ENCODE assay signal across 9 mouse cellular contexts in the genomic region with DNA sequence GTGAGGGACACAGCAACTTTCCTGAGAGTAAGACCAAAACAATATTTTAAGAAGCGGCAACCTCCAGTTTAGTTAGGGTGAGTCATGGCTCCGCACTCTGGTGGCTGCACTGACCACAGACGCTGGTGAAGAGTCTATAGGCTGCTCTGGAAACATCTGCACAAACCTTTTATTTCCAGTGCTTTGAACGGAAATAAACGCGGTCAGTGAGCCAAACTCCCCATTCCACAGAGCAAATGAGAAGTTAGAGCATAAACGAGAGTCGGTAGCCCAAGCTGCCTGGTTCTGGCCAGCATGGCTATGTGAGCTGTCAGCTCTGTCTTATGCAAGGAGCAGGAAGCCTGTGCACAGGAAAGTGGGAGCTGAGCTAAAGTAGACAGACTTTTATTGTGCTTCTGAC. TPM values are rescaled to one million over a fixed set of nuclear protein-coding genes. Genes with fewer than 3 reads are reported as not detected.
A peak's percentile ranks its signal among the peaks of the same experiment; 100 is the strongest.
DNase-seq lines count a peak whose midpoint lies in the region; ATAC-seq and TF ChIP-seq lines count a peak whose summit lies in the region.
"Had no signal": no experiment of that assay in that cellular context is flagged by ENCODE, and none has a peak within 500 bp of the region (broad histone marks: within the 10 kb centered on the region; RNA-seq: fewer than 3 reads in every experiment).

No protein-coding gene starts in this region.

- H3K27me3 ChIP-seq in C2C12 (ENCODE audit: control insufficient read depth, insufficient read depth, insufficient read length), result no peaks in the 10 kb centered on the region
- H3K27me3 ChIP-seq in liver, postnatal 0 days (ENCODE audit: insufficient read depth, low read length), result no peaks in the 10 kb centered on the region
- H3K27me3 ChIP-seq in midbrain, embryonic 16.5 days (ENCODE audit: control insufficient read depth, insufficient read depth, low read depth, low read length), result no peaks in the 10 kb centered on the region; the same call in 1 of the 2 replicates

- 0 out of 2 replicates have a peak overlapping the region, but pooled peaks have one; percentile 26 for H3K9ac ChIP-seq in liver, postnatal 0 days (replicated peaks)
- H3K9ac ChIP-seq in midbrain, embryonic 16.5 days (ENCODE audit: low read depth, low read length), result no peak overlapping the region

- no peak for TF ChIP-seq CTCF in C2C12 (IDR thresholded peaks at IDR 0.05; ENCODE audit: control insufficient read depth, insufficient read depth, insufficient read length)
- TF ChIP-seq CTCF in bone marrow macrophage, adult 2 months (IDR thresholded peaks at IDR 0.05; ENCODE audit: low read depth, low read length), result no peak
- TF ChIP-seq CTCF in liver, postnatal 0 days (IDR thresholded peaks at IDR 0.05; ENCODE audit: low read depth), result no peak

- no peak overlapping the region for H3K4me3 ChIP-seq in C2C12 (ENCODE audit: insufficient read depth, poor library complexity, severe bottlenecking)
- peak overlapping the region; percentile 22 for H3K4me3 ChIP-seq in bone marrow macrophage, adult 2 months (ENCODE audit: insufficient read depth, low read length)
- no peak overlapping the region for H3K4me3 ChIP-seq in liver, postnatal 0 days (ENCODE audit: low read depth, low read length)
- H3K4me3 ChIP-seq in midbrain, embryonic 16.5 days (ENCODE audit: low read depth, low read length), result no peak overlapping the region
- H3K4me3 ChIP-seq: erythroblast, embryonic 14.5 days had no signal

- no peaks in the 10 kb centered on the region for H3K36me3 ChIP-seq in C2C12 (ENCODE audit: control insufficient read depth, insufficient read depth)
- no peaks in the 10 kb centered on the region for H3K36me3 ChIP-seq in liver, postnatal 0 days (replicated peaks; ENCODE audit: insufficient read depth, low read length)
- H3K36me3 ChIP-seq in midbrain, embryonic 16.5 days (ENCODE audit: control insufficient read depth, insufficient read depth, low read length), result no peaks in the 10 kb centered on the region

- 13% methylated on average over 8 of the region's 8 CpGs for WGBS in liver, postnatal 0 days (ENCODE audit: insufficient replicate concordance)
- WGBS in midbrain, embryonic 16.5 days, result 52% methylated on average over 8 of the region's 8 CpGs

- TF ChIP-seq POLR2A in bone marrow macrophage, adult 2 months (IDR thresholded peaks at IDR 0.05; ENCODE audit: borderline replicate concordance, low read depth, low read length), result no peak

- peak; percentile 88 to 90 for ATAC-seq in hematopoietic stem cell, adult 5-6 weeks (replicated peaks in 1 of 2; ENCODE audit: insufficient read depth in 1 of 2, low FRiP score in 2 of 2, low TSS enrichment in 1 of 2, low read depth in 1 of 2, poor library complexity in 2 of 2, severe bottlenecking in 2 of 2)
- 0 out of 2 replicates have a peak, but pooled peaks have one; percentile 27 for ATAC-seq in liver, postnatal 0 days
- no peak for ATAC-seq in midbrain, embryonic 16.5 days

- peak overlapping the region; percentile 49 for H3K4me2 ChIP-seq in liver, postnatal 0 days (ENCODE audit: low read depth, low read length)
- H3K4me2 ChIP-seq in midbrain, embryonic 16.5 days (ENCODE audit: low read length), result no peak overlapping the region

- H3K79me2 ChIP-seq in C2C12 (ENCODE audit: control insufficient read depth, insufficient read depth), result no peaks in the 10 kb centered on the region

- no peaks in the 10 kb centered on the region for H3K79me3 ChIP-seq in C2C12 (ENCODE audit: low read depth)

- no peak for TF ChIP-seq EP300 in liver, postnatal 0 days (IDR thresholded peaks at IDR 0.05; ENCODE audit: low read depth)

- peak overlapping the region; percentile 88 for H3K27ac ChIP-seq in bone marrow macrophage, adult 2 months (ENCODE audit: insufficient read depth, low read depth, low read length)
- H3K27ac ChIP-seq in liver, postnatal 0 days (ENCODE audit: low read depth), result no peak overlapping the region
- H3K27ac ChIP-seq in midbrain, embryonic 16.5 days (ENCODE audit: low read length), result no peak overlapping the region

- H3K9me3 ChIP-seq in liver, postnatal 0 days (ENCODE audit: low read length), result no peaks in the 10 kb centered on the region
- no peaks in the 10 kb centered on the region for H3K9me3 ChIP-seq in midbrain, embryonic 16.5 days (replicated peaks; ENCODE audit: control insufficient read depth, low read length, poor library complexity, severe bottlenecking)

- peak; percentile 21 for DNase-seq in liver, postnatal 0 days
- no peak for DNase-seq in left cerebral cortex, postnatal 36 days (ENCODE audit: low spot score in 2 of 2)
- DNase-seq in ovary, postnatal 10 days (ENCODE audit: low spot score), result no peak
- DNase-seq: thymus, postnatal 25 days had no signal

- H3ac ChIP-seq in C2C12 (ENCODE audit: control insufficient read depth, insufficient read length, low read depth), result peak overlapping the region; percentile 3

- intact Hi-C loops in left cerebral cortex, postnatal 36 days (cut with DNase I), result no loop called here

- H3K4me1 ChIP-seq in bone marrow macrophage, adult 2 months (ENCODE audit: control insufficient read depth, insufficient read depth, low read length), result peaks cover 41% of the 10 kb centered on the region
- H3K4me1 ChIP-seq in liver, postnatal 0 days (ENCODE audit: insufficient read depth), result peaks cover 20% of the 10 kb centered on the region
- no peaks in the 10 kb centered on the region for H3K4me1 ChIP-seq in midbrain, embryonic 16.5 days (ENCODE audit: control insufficient read depth, insufficient read depth, low read length)

TF ChIP-seq in C2C12, 6 proteins besides CTCF, POLR2A, EP300 and RAD21:
- TF ChIP-seq CEBPB (IDR thresholded peaks at IDR 0.05; ENCODE audit: low read depth) (no peak), USF1 (IDR thresholded peaks at IDR 0.05; ENCODE audit: low read depth) (no peak), MYOG (IDR thresholded peaks at IDR 0.05; ENCODE audit: control insufficient read depth, extremely low read depth, insufficient read length) (no peak), MAX (IDR thresholded peaks at IDR 0.05) (peak; percentile 54), FOSL1 (IDR thresholded peaks at IDR 0.05; ENCODE audit: insufficient read depth, low read length, poor library complexity, severe bottlenecking) (peak; percentile 6), MYOD1 (IDR thresholded peaks at IDR 0.05; ENCODE audit: control insufficient read depth, insufficient read length, low read depth) (peak; percentile 35)

RNA-seq across cellular contexts. Expression of gene Lifr, which starts 1.9 kb away (rescaled TPM):
- 15.2 TPM for polyA plus RNA-seq in C2C12 (2012; fragmentation: generic; extraction: Trizol)
- 30.4 and 30.8 TPM in 2 replicates for polyA plus RNA-seq in bone marrow macrophage, adult 2 months (2012; ENCODE audit: insufficient read depth, insufficient read length, missing spikeins)
- 0.30 and 1.4 TPM in 2 replicates for total RNA-seq in hematopoietic stem cell, adult 5-6 weeks (2017)
- 49.1 and 51.4 TPM in 2 replicates for polyA plus RNA-seq in liver, postnatal 0 days (2015; fragmentation: Nextera tagmentation; extraction: Ambion mirVana)
- total RNA-seq in left cerebral cortex, postnatal 36 days (2021), result 10 to 100 TPM; 47.1 to 49.9 TPM
- 8.0 and 9.5 TPM in 2 replicates for polyA plus RNA-seq in midbrain, embryonic 16.5 days (2015; fragmentation: Nextera tagmentation; extraction: Ambion mirVana)
- polyA plus RNA-seq: erythroblast, embryonic 14.5 days had no signal
